Mouse (Mus musculus) thymus, adult 2 months (tissue): ENCODE data around the gene Tmem259.
A peak's percentile ranks its signal among the peaks of the same experiment; 100 is the strongest.

Experiments used
- CTCF ChIP-seq: fragments of 200-500 bp; IDR thresholded peaks from 2 replicates; pipeline ENCODE4 v1.5.1; 2012; ENCODE audit warnings: mild to moderate bottlenecking, control low read depth, low read length, moderate library complexity, borderline replicate concordance; ENCODE audit not compliant: control insufficient read depth, poor library complexity, insufficient read depth; ENCODE audit errors: extremely low read depth
- POLR2A ChIP-seq: fragments of 200-500 bp; IDR thresholded peaks from 2 replicates; pipeline ENCODE4 v1.6.1; 2012; ENCODE audit warnings: mild to moderate bottlenecking, low read length, control low read depth, moderate library complexity; ENCODE audit not compliant: control insufficient read depth, poor library complexity, insufficient read depth; ENCODE audit errors: extremely low read depth

DNA sequence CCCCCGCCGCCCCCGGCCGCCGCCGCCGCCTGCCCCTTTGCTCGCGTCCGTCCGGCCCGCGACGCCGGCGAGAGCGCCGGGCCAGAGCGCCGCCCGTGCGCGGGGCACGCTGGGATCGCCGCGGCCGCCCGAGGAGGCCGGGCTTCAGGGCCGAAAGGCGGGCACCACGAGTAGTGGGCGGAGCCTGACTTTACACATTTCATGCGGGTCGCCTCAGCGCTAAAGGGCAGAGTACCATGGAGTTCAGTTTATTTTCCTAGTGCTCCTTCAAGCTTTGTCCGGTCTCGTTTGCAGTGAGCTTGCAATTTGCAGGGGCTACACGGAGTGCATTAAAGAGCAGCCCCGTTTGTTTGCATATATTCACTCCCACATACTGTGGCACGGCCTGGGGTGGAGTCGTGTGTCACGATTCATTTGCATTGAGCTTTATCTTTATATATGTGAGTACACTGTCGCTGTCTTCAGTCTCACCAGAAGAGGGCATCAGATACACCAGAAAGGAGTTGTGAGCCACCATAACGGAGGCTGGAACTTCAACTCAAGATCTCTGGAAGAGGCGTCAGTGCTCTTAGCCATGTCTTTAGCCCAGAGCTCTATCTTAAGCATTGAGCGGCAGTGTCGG is at the start of gene Tmem259:
- TF ChIP-seq CTCF = no peak; the same call in 1 of the 2 replicates
- peak; percentile 29 for TF ChIP-seq POLR2A
